Mouse (Mus musculus) brain, embryonic 14.5 days (tissue): ENCODE data around the gene Rhox1. TPM values are rescaled to one million over a fixed set of nuclear protein-coding genes. Genes with fewer than 3 reads are reported as not detected.
"Not testable (repeated sequence)": the region's sequence is repeated elsewhere in the genome, so short reads cannot be mapped to it uniquely, and the experiment has no call there.

Source experiments
- DNase-seq: peaks from one replicate; pipeline ENCODE4 v3.0.0-alpha.2; 2011; ENCODE audit warnings: low read depth
- CTCF ChIP-seq: fragments of 200-500 bp; IDR thresholded peaks from 2 replicates; pipeline ENCODE4 v1.5.1; 2012; ENCODE audit warnings: inconsistent platforms, mild to moderate bottlenecking, moderate library complexity, borderline replicate concordance; ENCODE audit not compliant: insufficient read depth, insufficient read length; ENCODE audit errors: extremely low read depth
- POLR2A ChIP-seq: fragments of 200-500 bp; IDR thresholded peaks from 2 replicates; pipeline ENCODE4 v1.6.1; 2012; ENCODE audit warnings: mild to moderate bottlenecking, inconsistent platforms, borderline replicate concordance; ENCODE audit not compliant: poor library complexity, insufficient read depth, insufficient read length, severe bottlenecking; ENCODE audit errors: extremely low read depth
- polyA plus RNA-seq: library from polyadenylated mRNA; depleted of rRNA; stranded (reverse); fragments of >200 nt; gene quantifications from 2 replicates; pipeline ENCODE4 v1.2.3, GENCODE M21; 2012; rRNA removed

Rhox1 gene
- not detected in 2 replicates for polyA plus RNA-seq

DNA sequence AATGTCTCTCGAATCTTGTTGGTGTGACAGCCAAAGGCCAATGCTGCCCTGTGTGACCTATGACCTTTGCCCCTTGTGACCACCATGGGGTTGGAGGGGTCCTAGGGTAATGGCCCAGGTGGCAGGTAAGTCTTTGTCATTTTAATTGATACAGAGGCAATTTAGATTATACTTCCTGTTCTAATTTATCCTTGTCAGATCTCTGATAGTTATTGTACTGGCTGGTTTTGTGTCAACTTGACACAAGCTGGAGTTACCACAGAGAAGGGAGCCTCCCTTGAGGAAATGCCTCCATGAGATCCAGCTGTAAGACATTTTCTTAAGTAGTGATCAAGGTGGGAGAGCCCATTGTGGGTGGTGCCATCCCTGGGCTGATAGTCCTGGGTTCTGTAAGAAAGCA, at the start of gene Rhox1:
Gene Rhox1, minus strand, starts transcription at position 101 of the 400 bp plus-strand sequence.
- not testable (repeated sequence) for DNase-seq

DNA sequence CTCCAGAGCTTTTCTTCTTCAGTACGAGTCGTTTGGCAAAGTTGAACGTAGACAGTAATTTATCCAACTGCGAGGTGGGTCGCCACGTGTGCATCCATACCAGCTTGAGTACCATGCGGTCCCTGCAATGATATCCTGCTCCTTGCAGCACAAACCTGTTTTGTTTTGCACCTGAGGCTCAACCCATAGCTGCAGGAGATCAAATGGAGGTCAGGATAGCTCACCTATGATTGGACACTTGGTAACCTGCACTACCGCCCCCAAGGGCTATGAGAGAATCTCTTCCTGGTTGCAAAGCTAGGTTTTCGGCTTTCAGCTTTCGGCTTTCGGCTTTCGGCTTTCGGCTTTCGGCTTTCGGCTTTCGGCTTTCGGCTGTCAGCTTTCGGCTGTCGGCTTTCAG, 43.0 kb upstream of the Rhox1 start, which contains the start of gene Rhox4a:
Gene Rhox4a, plus strand, starts transcription at position 301 of the 400 bp plus-strand sequence.
- not testable (repeated sequence) for DNase-seq

DNA sequence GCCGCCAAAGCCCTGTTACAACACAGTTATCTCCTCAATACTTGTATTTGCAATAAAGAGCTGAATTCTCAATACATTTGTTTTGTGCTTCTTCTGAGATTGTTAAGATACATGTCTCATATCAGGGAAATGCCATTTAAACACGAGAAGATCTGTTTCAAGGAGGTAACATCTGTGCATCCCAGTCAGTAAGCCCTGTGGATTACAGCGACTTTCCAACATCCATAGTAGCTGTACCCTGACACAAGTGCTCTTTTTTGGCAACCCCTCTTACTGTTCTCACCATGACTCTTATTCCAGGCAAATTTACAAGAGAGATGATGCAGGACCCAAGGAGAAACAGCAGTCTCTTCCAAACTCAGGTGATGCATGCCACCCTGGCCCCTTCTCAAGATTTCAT, 27.6 kb upstream of the Rhox1 start, which contains the start of gene Rhox3a:
Gene Rhox3a, plus strand, starts transcription at position 301 of the 400 bp plus-strand sequence.
- DNase-seq = not testable (repeated sequence)

DNA sequence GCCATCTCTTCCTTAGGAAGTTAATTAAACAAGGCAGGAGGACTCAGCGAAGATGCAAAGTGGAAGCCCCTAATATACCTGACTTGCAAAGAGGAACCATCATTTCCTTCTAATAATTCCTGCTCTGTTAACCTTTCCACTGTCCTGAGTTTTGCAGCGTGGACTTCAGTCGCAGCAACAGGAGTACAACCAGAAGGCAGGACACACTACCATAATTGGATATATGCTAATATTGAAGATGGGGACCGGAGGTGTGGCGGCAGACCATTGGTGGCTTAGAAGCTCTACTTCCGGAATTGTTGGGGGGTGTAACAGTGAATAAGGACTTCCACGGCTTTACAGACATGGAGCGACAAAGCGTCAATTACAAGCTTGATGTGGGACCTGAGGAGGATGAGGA, 22.6 kb upstream of the Rhox1 start, which contains the start of gene Rhox2a:
Gene Rhox2a, plus strand, starts transcription at position 301 of the 400 bp plus-strand sequence.
- DNase-seq = not testable (repeated sequence)

DNA sequence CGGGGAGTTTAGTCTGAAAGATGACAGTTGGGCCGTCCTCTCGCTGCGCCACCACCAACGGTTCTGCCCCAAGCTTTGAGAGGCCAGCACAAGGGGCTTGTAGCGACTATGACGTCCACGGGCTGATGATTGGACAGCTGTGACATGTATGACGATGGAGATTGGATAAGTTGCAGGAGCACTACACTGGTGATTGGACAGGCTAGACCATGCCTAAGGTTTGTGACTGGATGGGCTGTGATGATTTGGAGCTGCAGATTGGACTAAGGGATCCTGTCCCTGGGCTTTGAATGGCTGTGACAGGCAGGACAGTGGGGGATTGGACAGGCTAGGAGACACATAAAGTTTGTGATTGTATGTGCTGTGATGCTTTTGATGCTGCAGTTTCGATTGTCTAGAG, 11.1 kb downstream of the Rhox1 start, which contains the start of gene Gm9:
Gene Gm9, minus strand, starts transcription at position 101 of the 400 bp plus-strand sequence.
- TF ChIP-seq POLR2A (no peak), CTCF (no peak)

DNA sequence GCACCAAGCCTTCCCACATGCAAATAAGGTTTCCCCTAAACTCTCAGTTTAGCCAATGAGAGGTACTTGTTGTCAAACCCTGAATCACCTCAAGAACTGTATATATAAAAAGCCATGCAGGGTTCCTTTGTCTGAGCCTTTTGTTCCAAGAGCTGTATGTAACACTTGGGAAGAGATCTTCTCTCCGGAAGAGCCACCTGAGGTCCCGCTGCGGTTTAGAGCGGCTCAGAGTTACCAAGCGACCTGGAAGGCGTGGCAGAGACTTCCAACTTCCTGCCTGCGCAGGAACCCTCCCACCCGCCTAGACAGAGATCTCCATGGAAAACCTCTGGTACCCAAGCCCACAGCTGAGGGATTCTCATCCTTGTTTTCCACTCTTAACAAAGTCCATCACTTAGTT, 23.4 kb downstream of the Rhox1 start:
- DNase-seq = no peak
- TF ChIP-seq CTCF (no peak), POLR2A (no peak)

More for the DNA sequence above, 11.1 kb downstream of the Rhox1 start, which contains the start of gene Gm9:
- no peak for DNase-seq

DNA sequence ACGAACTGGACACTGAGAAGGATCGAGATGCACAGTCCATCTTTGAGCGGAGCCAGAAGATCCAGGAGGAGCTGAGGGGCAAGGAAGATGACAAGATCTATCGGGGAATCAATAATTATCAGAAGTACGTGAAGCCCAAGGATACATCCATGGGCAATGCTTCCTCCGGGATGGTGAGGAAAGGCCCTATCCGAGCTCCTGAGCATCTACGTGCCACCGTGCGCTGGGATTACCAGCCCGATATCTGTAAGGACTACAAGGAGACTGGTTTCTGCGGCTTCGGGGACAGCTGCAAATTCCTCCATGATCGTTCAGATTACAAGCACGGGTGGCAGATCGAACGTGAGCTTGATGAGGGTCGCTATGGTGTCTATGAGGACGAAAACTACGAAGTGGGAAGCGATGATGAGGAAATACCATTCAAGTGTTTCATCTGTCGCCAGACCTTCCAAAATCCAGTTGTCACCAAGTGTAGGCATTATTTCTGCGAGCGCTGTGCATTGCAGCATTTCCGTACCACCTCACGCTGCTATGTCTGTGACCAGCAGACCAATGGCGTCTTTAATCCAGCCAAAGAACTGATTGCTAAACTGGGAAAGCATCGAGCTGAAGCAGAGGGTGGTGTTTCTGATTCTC, 30.2 kb downstream of the Rhox1 start:
- TF ChIP-seq POLR2A (no peak), CTCF (no peak)
- peak; percentile 48 for DNase-seq

DNA sequence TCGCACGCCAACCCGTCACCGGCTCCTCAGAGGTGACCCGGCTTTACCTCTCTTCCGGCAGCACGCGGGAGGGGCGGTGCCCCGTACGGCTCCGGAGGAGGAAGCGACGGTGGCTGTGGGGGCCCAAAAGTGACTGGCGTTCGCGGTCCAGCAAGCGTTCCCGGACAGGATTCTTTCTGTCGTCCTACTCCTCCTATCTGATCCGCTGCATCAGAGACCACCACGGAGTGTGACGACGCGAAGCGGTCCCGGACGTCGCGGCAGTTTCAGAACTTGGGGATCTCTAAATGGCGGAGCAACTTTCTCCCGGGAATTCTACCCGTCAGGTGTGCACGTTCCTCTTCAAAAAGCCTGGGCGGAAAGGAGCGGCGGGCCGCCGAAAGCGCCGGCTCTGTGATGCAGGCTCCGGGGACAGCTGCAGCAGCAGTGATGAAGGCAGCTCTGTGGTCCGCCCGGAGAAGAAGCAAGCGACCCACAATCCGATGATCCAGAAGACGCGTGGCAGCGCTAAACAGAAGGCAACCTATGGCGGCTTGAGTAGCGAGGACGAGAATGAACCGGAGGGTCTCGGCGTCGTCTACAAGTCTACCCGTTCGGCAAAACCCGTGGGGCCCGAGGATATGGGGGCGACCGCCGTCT, 30.8 kb downstream of the Rhox1 start, which contains the start of the genes Ndufa1 and Rnf113a1:
Gene Ndufa1, minus strand, starts transcription at position 59 of the 639 bp plus-strand sequence.
Gene Rnf113a1, plus strand, starts transcription at position 141 of the 639 bp plus-strand sequence.
- DNase-seq = peak; percentile 93
- TF ChIP-seq POLR2A (0 out of 2 replicates have a peak, but pooled peaks have one; percentile 4), CTCF (no peak)

DNA sequence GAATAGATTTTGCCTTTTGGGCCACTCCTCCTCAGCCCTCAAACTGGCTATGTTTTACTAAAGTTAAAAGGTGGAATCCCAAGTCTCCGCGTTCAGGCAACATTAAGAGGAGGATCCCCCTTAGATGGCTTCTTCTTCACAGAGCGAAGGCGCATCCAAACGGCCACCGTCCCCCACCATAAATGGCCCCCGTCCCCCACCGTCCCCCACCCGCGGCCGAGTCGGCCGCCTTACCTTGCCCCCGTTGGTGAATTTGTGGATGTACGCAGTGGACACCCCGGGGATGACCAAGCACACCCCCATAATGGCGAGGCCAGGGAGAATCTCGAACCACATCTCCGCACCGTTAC, 31.3 kb downstream of the Rhox1 start:
- TF ChIP-seq POLR2A = no peak
- DNase-seq = no peak

DNA sequence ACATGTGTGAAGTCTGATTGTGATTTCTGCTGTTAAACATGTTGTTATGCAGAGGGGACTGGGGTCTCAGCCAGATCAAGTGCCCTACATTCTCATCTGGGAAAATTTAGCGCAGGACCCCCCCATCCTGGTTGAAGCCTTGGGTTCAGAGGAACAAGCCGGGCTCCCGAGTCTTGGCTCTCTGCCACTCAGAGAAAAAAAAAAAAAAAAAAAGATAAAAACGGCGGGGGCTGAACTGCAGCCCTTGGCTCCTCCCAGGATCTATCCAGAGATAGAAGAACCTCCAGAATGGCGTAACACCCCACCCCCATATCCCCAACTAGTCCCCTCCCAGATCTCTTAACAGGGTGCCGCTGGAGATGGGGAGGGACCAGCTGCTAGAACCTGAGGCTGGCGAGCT, 37.7 kb downstream of the Rhox1 start:
- DNase-seq = not testable (repeated sequence)

DNA sequence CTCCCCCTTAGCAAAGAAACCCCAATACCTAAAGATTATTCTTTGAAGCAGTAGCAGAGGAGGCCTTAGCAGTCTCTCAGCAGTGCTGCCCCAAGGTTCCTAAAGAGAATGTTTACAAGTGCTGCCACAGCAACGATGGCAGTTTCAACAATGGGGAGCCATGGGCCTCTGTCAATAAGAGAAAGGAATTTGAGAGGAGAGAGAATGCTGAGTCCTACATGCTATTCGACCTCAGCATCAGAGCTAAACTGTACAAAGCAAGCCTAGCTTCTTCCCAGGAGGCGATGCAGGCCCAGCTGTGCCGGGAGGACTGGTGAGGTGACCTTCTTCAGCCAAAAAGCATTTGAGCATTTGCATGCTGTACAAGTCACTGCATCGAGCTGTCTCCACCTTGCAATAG, 53.3 kb downstream of the Rhox1 start, which contains the start of gene Akap14:
Gene Akap14, minus strand, starts transcription at position 101 of the 400 bp plus-strand sequence.
- DNase-seq = peak; percentile 3
- TF ChIP-seq CTCF (no peak), POLR2A (no peak)

DNA sequence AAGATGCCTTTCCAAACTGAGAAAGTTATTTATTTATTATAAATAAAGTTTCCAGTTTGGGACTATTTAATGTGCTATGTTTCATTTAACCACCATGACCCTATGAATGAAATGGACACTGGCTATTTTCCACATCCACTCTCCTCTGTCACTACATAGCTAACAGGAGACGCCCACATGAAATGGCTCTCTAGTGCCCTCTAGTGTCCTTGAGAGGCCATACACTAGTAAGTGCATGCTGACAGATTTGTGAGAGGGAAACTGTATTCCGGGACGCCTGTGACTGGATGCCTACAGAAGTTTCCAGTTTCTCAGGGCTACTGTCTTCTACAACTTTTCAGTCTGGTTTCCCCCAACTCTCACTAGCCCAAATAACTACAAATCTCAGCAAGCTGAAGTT, 55.0 kb downstream of the Rhox1 start:
- DNase-seq = peak; percentile 60
- TF ChIP-seq POLR2A = no peak
- TF ChIP-seq CTCF = peak; percentile 63; the same call in 1 of the 2 replicates

Other genes starting within 250 kb of the Rhox1 start
- 54.2 and 61.6 TPM in 2 replicates for gene Sept6, start 230.5 kb downstream of the Rhox1 start, polyA plus RNA-seq
- not detected in 2 replicates for gene Sowahd, start 173.4 kb downstream of the Rhox1 start, polyA plus RNA-seq
- gene Rpl39, start 136.9 kb downstream of the Rhox1 start, polyA plus RNA-seq = 425 and 492 TPM in 2 replicates
- gene Upf3b, start 111.9 kb downstream of the Rhox1 start, polyA plus RNA-seq = 31.2 and 37.8 TPM in 2 replicates
- gene Nkap, start 95.5 kb downstream of the Rhox1 start, polyA plus RNA-seq = 6.8 and 14.4 TPM in 2 replicates
- 0.14 and 0.46 TPM in 2 replicates for gene Akap14, start 53.4 kb downstream of the Rhox1 start, polyA plus RNA-seq
- 363 and 455 TPM in 2 replicates for gene Ndufa1, start 31.1 kb downstream of the Rhox1 start, polyA plus RNA-seq
- gene Rnf113a1, start 31.0 kb downstream of the Rhox1 start, polyA plus RNA-seq = 8.3 and 10.6 TPM in 2 replicates
- gene Gm9, start 11.2 kb downstream of the Rhox1 start, polyA plus RNA-seq = not detected in 2 replicates
- gene Rhox2a, start 22.7 kb upstream of the Rhox1 start, polyA plus RNA-seq = not detected in 2 replicates
- gene Rhox3a, start 27.7 kb upstream of the Rhox1 start, polyA plus RNA-seq = not detected in 2 replicates
- gene Rhox4a, start 43.1 kb upstream of the Rhox1 start, polyA plus RNA-seq = not detected in 2 replicates
- not detected in 2 replicates for gene Rhox3a2, start 157.8 kb upstream of the Rhox1 start, polyA plus RNA-seq
- gene Rhox4a2, start 168.6 kb upstream of the Rhox1 start, polyA plus RNA-seq = 0.10 and 0.30 TPM in 2 replicates
- gene Rhox2b, start 189.8 kb upstream of the Rhox1 start, polyA plus RNA-seq = not detected in 2 replicates
- 0.14 TPM in 1 of 2 replicates, not detected in the other for gene Rhox4b, start 210.2 kb upstream of the Rhox1 start, polyA plus RNA-seq
- gene Rhox2c, start 231.4 kb upstream of the Rhox1 start, polyA plus RNA-seq = not detected in 2 replicates
- not detected in 2 replicates for gene Rhox3c, start 236.3 kb upstream of the Rhox1 start, polyA plus RNA-seq